Mouse (Mus musculus) limb, embryonic 11.5 days (tissue): ENCODE results near the gene Wdcp. TPM values are rescaled to one million over a fixed set of nuclear protein-coding genes. Genes with fewer than 3 reads are reported as not detected.
A peak's percentile ranks its signal among the peaks of the same experiment; 100 is the strongest.
"Not testable (repeated sequence)": the region's sequence is repeated elsewhere in the genome, so short reads cannot be mapped to it uniquely, and the experiment has no call there.

Experiments
- ATAC-seq: fragments of 200-750 bp; cut with Nextera tagmentation; 2 replicates; pipeline ENCODE4 v1.8.0; 2017; ENCODE audit warnings: low read depth; ENCODE audit not compliant: insufficient number of reproducible peaks, low FRiP score, low TSS enrichment
- DNase-seq: peaks from one replicate; pipeline ENCODE4 v3.0.0-alpha.2; 2015; ENCODE audit warnings: low spot score
- H3K27ac ChIP-seq: fragments of 300-500 bp; sonication (generic); replicated peaks from 2 replicates; pipeline ENCODE4 v1.5.1; 2014; ENCODE audit warnings: low read depth, mild to moderate bottlenecking, low read length
- H3K27me3 ChIP-seq: fragments of 300-500 bp; sonication (generic); 2 replicates; pipeline ENCODE4 v1.6.1; 2014; ENCODE audit warnings: mild to moderate bottlenecking, low read length, mixed read lengths; ENCODE audit not compliant: control insufficient read depth, insufficient read depth
- H3K36me3 ChIP-seq: fragments of 300-500 bp; sonication (generic); 2 replicates; pipeline ENCODE4 v1.6.1; 2014; ENCODE audit warnings: mild to moderate bottlenecking, low read length, moderate library complexity, mixed read lengths; ENCODE audit not compliant: control insufficient read depth, insufficient read depth
- H3K4me1 ChIP-seq: fragments of 300-500 bp; sonication (generic); 2 replicates; pipeline ENCODE4 v1.6.1; 2014; ENCODE audit warnings: low read length, mixed read lengths; ENCODE audit not compliant: control insufficient read depth, insufficient read depth
- H3K4me2 ChIP-seq: fragments of 300-500 bp; sonication (generic); 2 replicates; pipeline ENCODE4 v1.6.1; 2014; ENCODE audit warnings: low read depth, mild to moderate bottlenecking, moderate library complexity; ENCODE audit not compliant: severe bottlenecking
- H3K4me3 ChIP-seq: fragments of 300-500 bp; sonication (generic); 2 replicates; pipeline ENCODE4 v1.5.1; 2014; ENCODE audit warnings: low read depth, low read length
- H3K9ac ChIP-seq: fragments of 300-500 bp; sonication (generic); 2 replicates; pipeline ENCODE4 v1.6.1; 2014; ENCODE audit warnings: mild to moderate bottlenecking, low read length
- H3K9me3 ChIP-seq: fragments of 300-500 bp; sonication (generic); 2 replicates; pipeline ENCODE4 v1.6.1; 2016; ENCODE audit warnings: low read length; ENCODE audit not compliant: control insufficient read depth
- WGBS: fragments of 180-500 bp; shearing (Covaris S2); extraction: QIAGEN DNeasy Blood & Tissue Kit; methylation state at CpG from one replicate; pipeline ENCODE4 v1.1.7; 2014; 5-methylcytosine and 5-hydroxymethylcytosine counted together
- polyA plus RNA-seq: library from polyadenylated mRNA; unstranded; fragments of >200 nt; fragmentation: Nextera tagmentation; extraction: Ambion mirVana; gene quantifications from 2 replicates; pipeline ENCODE4 v1.2.1, GENCODE M21; 2014

Gene Wdcp
- polyA plus RNA-seq, 1 experiment from 2014 or later, result 22.6 TPM

DNA sequence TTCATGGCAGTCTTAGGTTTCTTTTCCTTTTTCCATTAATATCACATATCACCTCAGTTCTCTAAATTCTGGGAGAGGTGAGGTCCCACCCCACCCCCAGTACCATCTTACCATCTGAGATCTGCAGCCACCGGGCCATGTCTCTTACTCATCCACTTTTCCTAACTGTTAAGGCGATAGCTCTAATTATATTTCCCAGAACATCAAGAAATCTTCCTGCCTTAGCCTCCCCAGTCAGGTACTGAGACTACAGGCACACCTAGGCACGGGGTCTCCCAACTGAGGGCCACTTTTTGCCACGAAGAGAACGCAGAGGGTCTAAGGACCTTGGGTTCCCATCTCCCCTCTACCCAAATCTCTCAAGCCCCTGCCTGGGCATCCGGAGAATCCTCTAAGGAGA lies 30.4 kb downstream of the Wdcp start:
- Histone ChIP-seq H3K36me3 (no peaks in the 10 kb centered on the region; the same call in 1 of the 2 replicates), H3K27me3 (0 out of 2 replicates have a peak, but pooled peaks cover 2% of the 10 kb centered on the region), H3K4me1 (peaks cover 4% of the 10 kb centered on the region), H3K4me2 (peak overlapping the region; percentile 58), H3K27ac (no peak overlapping the region), H3K9ac (no peak overlapping the region), H3K9me3 (no peaks in the 10 kb centered on the region), H3K4me3 (peak overlapping the region; percentile 26; the same call in 1 of the 2 replicates)
- WGBS, result 69% methylated on average over 6 of the region's 6 CpGs
- DNase-seq, result no peak
- ATAC-seq, result no peak

DNA sequence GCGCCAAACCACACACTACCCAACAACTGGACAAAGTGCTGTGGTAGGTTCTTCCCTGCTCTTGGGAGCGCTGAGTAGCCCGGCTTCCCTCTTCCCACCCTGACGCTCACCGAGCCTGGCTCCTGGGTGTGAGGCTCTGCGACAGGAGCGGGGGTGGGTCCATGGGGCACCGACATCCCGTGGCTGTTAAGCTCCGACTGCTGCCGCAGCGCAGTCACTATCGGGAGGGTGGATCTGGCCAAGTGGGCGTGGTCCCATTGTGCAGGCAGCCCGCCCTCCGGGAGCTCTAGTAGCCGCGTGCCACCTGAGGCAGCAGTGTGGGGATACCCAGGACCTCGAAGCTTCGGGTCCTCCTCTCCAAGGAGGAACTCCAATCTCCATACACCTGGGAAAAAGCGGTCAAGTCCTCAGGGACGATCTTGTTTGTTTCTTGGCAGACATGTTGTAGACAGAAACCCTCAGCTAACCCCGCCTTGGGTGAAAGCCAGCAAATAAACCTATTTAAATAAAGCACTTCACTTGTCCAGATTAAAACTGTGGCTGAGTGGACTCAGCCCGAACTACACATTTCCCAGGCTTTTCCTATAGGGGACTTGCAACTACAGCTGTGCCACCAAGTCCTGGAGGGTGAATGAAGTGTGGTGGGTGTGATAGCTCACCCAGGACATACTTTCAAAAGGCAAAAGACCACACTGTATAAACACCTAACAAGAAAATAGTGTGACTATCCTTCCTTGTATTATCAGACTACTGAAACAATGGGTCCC lies 31.2 kb downstream of the Wdcp start, which contains the start of gene Mfsd2b:
Gene Mfsd2b (minus strand): TSS at position 199 of the 767 bp plus-strand sequence.
- no peak within 1 kb of the TSS for H3K27ac ChIP-seq
- ATAC-seq, result peak; percentile 83; the same call in 1 of the 2 replicates
- WGBS, result 6% methylated on average over 24 of the region's 24 CpGs

DNA sequence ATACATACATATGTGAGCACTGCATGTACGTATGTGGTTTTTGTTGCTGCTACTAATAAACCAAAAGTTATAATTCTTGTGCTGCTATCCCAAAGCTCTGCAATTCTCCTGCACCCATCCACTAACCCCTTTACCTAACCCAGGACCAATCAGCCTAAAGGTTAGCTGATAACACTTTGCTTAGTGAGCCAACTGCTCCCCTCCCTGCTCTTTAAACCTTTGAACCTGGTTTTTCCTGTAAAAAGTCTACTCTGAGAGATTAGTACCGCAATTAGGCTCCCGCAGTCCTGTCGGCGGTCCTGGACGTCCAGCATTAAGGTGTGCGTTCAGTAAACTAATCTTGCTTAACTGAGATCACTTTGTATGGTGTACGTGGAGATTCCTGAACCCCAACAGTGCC lies 32.5 kb downstream of the Wdcp start:
- peaks cover 4% of the 10 kb centered on the region for H3K4me1 ChIP-seq
- H3K9me3 ChIP-seq, result no peaks in the 10 kb centered on the region
- H3K4me3 ChIP-seq, result no peak overlapping the region
- 0 out of 2 replicates have a peak, but pooled peaks cover 2% of the 10 kb centered on the region for H3K27me3 ChIP-seq
- 86% methylated on average over 8 of the region's 8 CpGs for WGBS
- no peak overlapping the region for H3K27ac ChIP-seq
- H3K36me3 ChIP-seq, result no peaks in the 10 kb centered on the region; the same call in 1 of the 2 replicates
- no peak overlapping the region for H3K9ac ChIP-seq
- DNase-seq (no peak), ATAC-seq (no peak)
- H3K4me2 ChIP-seq, result no peak overlapping the region

More for the DNA sequence above, 31.2 kb downstream of the Wdcp start, which contains the start of gene Mfsd2b:
- peak within 1 kb of the TSS; percentile 66 for H3K9ac ChIP-seq
- peak within 1 kb of the TSS; percentile 58 for H3K4me2 ChIP-seq
- peaks cover 4% of the 10 kb centered on the region for H3K4me1 ChIP-seq
- 0 out of 2 replicates have a peak, but pooled peaks cover 2% of the 10 kb centered on the region for H3K27me3 ChIP-seq
- no peaks in the 10 kb centered on the region for H3K9me3 ChIP-seq
- peak; percentile 80 for DNase-seq
- H3K4me3 ChIP-seq, result peak within 1 kb of the TSS; percentile 26
- H3K36me3 ChIP-seq, result no peaks in the 10 kb centered on the region; the same call in 1 of the 2 replicates

DNA sequence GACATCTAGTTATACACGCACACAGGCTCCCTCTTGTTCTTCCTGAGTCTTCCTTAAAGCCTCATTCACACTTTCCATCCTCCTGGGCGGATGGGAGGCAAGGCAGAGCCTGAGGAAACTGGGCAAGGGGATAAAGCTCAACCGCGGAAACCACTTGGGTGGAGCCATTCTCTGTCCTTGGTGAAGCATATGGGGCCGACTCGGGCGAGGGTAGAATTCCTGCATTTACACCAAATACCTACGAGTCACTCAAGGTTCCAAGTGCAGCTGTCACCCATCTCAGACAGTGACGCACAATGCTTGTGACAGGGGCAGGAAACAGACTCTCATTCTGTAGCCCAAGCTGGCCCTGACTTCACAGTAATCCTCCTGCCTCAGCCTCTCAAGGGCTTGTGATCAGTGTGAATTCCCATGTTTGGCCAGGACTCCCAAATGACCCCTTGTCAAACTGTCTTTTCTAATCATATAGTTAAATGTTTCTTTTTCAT lies 35.2 kb downstream of the Wdcp start:
- peaks cover 4% of the 10 kb centered on the region for H3K4me1 ChIP-seq
- H3K36me3 ChIP-seq, result peaks cover 2% of the 10 kb centered on the region; the same call in 1 of the 2 replicates
- no peak overlapping the region for H3K4me2 ChIP-seq
- no peak for DNase-seq
- no peaks in the 10 kb centered on the region for H3K9me3 ChIP-seq
- ATAC-seq, result no peak
- no peak overlapping the region for H3K4me3 ChIP-seq
- no peaks in the 10 kb centered on the region for H3K27me3 ChIP-seq
- WGBS, result 79% methylated on average over 9 of the region's 9 CpGs
- no peak overlapping the region for H3K27ac ChIP-seq
- no peak overlapping the region for H3K9ac ChIP-seq

DNA sequence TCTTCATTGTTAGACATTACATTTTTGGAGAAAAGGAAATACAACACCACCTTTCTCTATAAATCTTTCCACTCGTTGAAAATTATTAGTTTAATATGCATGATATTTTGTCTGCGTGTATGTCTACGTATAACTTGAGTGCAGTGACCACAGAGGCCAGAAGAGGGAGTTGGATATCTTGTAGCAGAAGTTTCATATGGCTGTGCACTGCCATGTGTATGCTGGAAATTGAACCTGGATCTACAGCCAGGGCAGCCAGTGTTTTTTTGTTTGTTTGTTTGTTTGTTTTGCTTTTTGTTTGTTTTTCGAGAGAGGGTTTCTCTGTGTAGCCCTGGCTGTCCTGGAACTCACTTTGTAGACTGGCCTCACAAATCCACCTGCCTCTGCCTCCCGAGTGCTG lies 35.9 kb downstream of the Wdcp start:
- no peak for ATAC-seq
- Histone ChIP-seq H3K4me2 (no peak overlapping the region), H3K9me3 (no peaks in the 10 kb centered on the region), H3K9ac (no peak overlapping the region), H3K27ac (no peak overlapping the region), H3K4me3 (no peak overlapping the region), H3K4me1 (peaks cover under 1% of the 10 kb centered on the region; the same call in 1 of the 2 replicates), H3K27me3 (no peaks in the 10 kb centered on the region), H3K36me3 (peaks cover 2% of the 10 kb centered on the region; the same call in 1 of the 2 replicates)
- DNase-seq, result no peak
- 95% methylated on average over 5 of the region's 5 CpGs for WGBS

DNA sequence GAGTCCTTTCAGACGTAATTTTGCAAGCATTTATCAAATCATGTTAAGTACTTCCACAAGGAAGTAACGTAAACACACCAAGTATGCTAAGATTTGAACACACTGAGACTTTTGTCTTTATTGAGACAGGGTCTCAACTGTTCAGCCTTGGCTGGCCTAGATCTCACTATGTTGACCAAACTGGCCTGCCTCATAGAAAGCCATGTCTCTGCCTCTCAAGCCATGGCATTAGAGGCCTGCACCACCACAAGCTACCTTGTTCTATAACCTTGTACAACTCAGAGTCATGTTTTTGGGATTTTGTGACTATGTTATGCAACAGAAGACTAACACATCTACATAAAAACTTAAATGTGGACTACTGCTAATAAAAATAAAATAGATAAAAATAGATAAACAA lies 39.0 kb downstream of the Wdcp start:
- ATAC-seq, result no peak
- Histone ChIP-seq H3K4me3 (no peak overlapping the region), H3K9ac (no peak overlapping the region)

DNA sequence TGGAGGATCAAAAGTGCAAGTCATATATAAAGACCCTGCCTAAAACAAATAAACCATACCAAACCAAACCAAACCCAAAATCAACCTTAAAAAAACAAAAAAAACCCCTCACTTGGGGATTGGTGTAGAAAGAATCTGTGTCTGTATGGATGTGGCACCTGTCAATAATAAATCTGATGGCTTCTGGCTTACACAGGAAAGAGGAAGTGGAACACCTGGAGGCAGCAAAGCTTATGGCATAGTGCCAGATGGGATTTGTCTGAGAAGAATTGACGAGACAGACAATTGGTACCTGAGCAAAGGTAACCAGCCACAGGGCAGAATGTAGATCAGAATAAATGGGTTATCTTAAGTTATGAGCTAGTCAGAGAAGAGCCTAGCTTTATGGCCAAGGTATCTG lies 42.0 kb downstream of the Wdcp start:
- ATAC-seq (no peak), DNase-seq (no peak)
- H3K9me3 ChIP-seq, result no peaks in the 10 kb centered on the region
- H3K4me3 ChIP-seq, result no peak overlapping the region
- WGBS, result 69% methylated on average over 1 of the region's 1 CpGs
- H3K4me2 ChIP-seq, result no peak overlapping the region
- no peaks in the 10 kb centered on the region for H3K4me1 ChIP-seq
- H3K27ac ChIP-seq, result no peak overlapping the region
- no peaks in the 10 kb centered on the region for H3K27me3 ChIP-seq
- no peak overlapping the region for H3K9ac ChIP-seq
- H3K36me3 ChIP-seq, result peaks cover 2% of the 10 kb centered on the region; the same call in 1 of the 2 replicates

More for the DNA sequence above, 39.0 kb downstream of the Wdcp start:
- no peak overlapping the region for H3K27ac ChIP-seq
- H3K27me3 ChIP-seq, result no peaks in the 10 kb centered on the region
- H3K9me3 ChIP-seq, result no peaks in the 10 kb centered on the region
- H3K4me2 ChIP-seq, result no peak overlapping the region
- no peaks in the 10 kb centered on the region for H3K4me1 ChIP-seq
- no peak for DNase-seq
- H3K36me3 ChIP-seq, result peaks cover 2% of the 10 kb centered on the region; the same call in 1 of the 2 replicates
- WGBS, result 90% methylated on average over 2 of the region's 2 CpGs

DNA sequence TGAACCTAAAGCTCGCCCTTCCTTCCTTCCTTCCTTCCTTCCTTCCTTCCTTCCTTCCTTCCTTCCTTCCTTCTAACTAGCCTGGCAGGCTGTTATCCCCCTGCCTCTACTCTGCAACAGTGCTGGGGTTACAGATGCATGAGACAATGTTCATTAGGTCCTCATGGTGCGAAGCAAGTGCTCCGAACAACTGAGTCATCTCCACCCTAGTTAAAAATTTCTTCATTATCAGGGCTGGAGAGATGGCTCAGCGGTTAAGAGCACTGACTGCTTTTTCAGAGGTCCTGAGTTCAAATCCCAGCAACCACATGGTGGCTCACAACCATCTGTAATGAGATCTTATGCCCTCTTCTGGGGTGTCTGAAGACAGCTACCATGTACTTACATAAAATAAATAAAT lies 43.5 kb downstream of the Wdcp start:
- not testable (repeated sequence) for H3K4me1 ChIP-seq, H3K9me3 ChIP-seq, H3K36me3 ChIP-seq, H3K4me3 ChIP-seq, H3K4me2 ChIP-seq, DNase-seq, H3K27ac ChIP-seq, H3K27me3 ChIP-seq, H3K9ac ChIP-seq, ATAC-seq
- WGBS, result 97% methylated on average over 4 of the region's 4 CpGs
